Mouse (Mus musculus): ENCODE data around the gene Sp1. TPM values are rescaled to one million over a fixed set of nuclear protein-coding genes. Genes with fewer than 3 reads are reported as not detected.

Gene Sp1
- 12.7 TPM for polyA plus RNA-seq (2014; fragmentation: Illumina TruSeq; extraction: RNeasy Lipid Tissue Mini Kit (QIAGEN cat#74804); ENCODE audit: insufficient read depth, low read depth, low replicate concordance)

DNA sequence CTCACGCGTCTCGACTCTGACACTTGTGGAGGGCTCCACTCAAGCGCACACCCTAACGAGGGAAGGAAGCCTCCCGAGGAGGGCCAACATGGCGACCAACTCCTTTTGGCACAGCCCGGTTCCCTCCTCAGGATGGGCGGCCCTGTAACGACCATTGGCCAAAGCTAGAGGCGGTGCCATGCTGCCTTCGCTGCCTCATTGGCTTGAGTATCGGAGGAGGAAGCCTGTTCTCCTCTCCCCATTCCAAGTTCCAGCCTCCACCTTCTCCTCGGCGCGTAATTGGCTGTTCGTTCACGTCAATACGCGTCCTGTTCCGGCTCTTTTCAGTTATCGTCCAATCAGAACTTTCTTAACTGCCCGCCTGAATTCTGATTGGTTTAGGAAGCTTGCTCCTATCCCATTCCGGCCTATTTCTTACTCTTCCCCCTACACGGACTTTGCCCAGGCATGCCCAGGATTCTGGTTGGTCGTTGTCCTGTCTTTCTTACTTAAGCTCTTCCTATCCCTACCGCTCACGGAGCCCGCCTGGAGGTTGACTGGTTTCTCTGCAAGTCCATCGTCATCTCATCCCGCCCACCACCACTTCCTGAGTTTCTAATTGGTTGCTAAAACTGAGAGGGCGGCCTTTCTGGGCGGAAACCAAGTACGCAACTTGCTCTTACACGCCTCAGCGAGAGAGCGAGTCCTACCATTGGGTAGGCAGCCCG is at the start of gene Sp1:
Gene Sp1 (plus strand): TSS at position 655 of the 707 bp plus-strand sequence.

GRCm38 (mm10) chr15:102366733-102367344 is 39.1 kb upstream of the Sp1 start, which contains the start of gene Sp7:
Gene Sp7 (minus strand): TSS chr15:102367182.

GRCm38 (mm10) chr15:102445146-102445545 is 39.2 kb downstream of the Sp1 start, which contains the start of gene Amhr2:
Gene Amhr2 (plus strand): TSS chr15:102445367.

GRCm38 (mm10) chr15:102458904-102459317 is 53.0 kb downstream of the Sp1 start, which contains the start of gene Prr13:
Gene Prr13 (plus strand): TSS chr15:102459028.

GRCm38 (mm10) chr15:102470183-102470604 is 64.3 kb downstream of the Sp1 start, which contains the start of gene Pcbp2:
Gene Pcbp2 (plus strand): TSS chr15:102470539.

Other genes starting within 250 kb of the Sp1 start
- 35.1 TPM for gene Zfp740, start 202.9 kb upstream of the Sp1 start, polyA plus RNA-seq (2014; fragmentation: Illumina TruSeq; extraction: RNeasy Lipid Tissue Mini Kit (QIAGEN cat#74804); ENCODE audit: insufficient read depth, low read depth, low replicate concordance)
- gene Csad, start 201.4 kb upstream of the Sp1 start, polyA plus RNA-seq (2014; fragmentation: Illumina TruSeq; extraction: RNeasy Lipid Tissue Mini Kit (QIAGEN cat#74804); ENCODE audit: insufficient read depth, low read depth, low replicate concordance) = 26.9 TPM
- 31.0 TPM for gene Itgb7, start 174.2 kb upstream of the Sp1 start, polyA plus RNA-seq (2014; fragmentation: Illumina TruSeq; extraction: RNeasy Lipid Tissue Mini Kit (QIAGEN cat#74804); ENCODE audit: insufficient read depth, low read depth, low replicate concordance)
- gene Rarg, start 148.6 kb upstream of the Sp1 start, polyA plus RNA-seq (2014; fragmentation: Illumina TruSeq; extraction: RNeasy Lipid Tissue Mini Kit (QIAGEN cat#74804); ENCODE audit: insufficient read depth, low read depth, low replicate concordance) = 32.8 TPM
- gene Gm9918, start 135.6 kb upstream of the Sp1 start, polyA plus RNA-seq (2014; fragmentation: Illumina TruSeq; extraction: RNeasy Lipid Tissue Mini Kit (QIAGEN cat#74804); ENCODE audit: insufficient read depth, low read depth, low replicate concordance) = 0.10 TPM
- gene Mfsd5, start 126.7 kb upstream of the Sp1 start, polyA plus RNA-seq (2014; fragmentation: Illumina TruSeq; extraction: RNeasy Lipid Tissue Mini Kit (QIAGEN cat#74804); ENCODE audit: insufficient read depth, low read depth, low replicate concordance) = 38.5 TPM
- 1.2 TPM for gene Espl1, start 109.9 kb upstream of the Sp1 start, polyA plus RNA-seq (2014; fragmentation: Illumina TruSeq; extraction: RNeasy Lipid Tissue Mini Kit (QIAGEN cat#74804); ENCODE audit: insufficient read depth, low read depth, low replicate concordance)
- 792 TPM for gene Pfdn5, start 80.0 kb upstream of the Sp1 start, polyA plus RNA-seq (2014; fragmentation: Illumina TruSeq; extraction: RNeasy Lipid Tissue Mini Kit (QIAGEN cat#74804); ENCODE audit: insufficient read depth, low read depth, low replicate concordance)
- gene Myg1, start 74.4 kb upstream of the Sp1 start, polyA plus RNA-seq (2014; fragmentation: Illumina TruSeq; extraction: RNeasy Lipid Tissue Mini Kit (QIAGEN cat#74804); ENCODE audit: insufficient read depth, low read depth, low replicate concordance) = 41.8 TPM
- 13.3 TPM for gene Aaas, start 55.4 kb upstream of the Sp1 start, polyA plus RNA-seq (2014; fragmentation: Illumina TruSeq; extraction: RNeasy Lipid Tissue Mini Kit (QIAGEN cat#74804); ENCODE audit: insufficient read depth, low read depth, low replicate concordance)
- gene Sp7, start 39.0 kb upstream of the Sp1 start, polyA plus RNA-seq (2014; fragmentation: Illumina TruSeq; extraction: RNeasy Lipid Tissue Mini Kit (QIAGEN cat#74804); ENCODE audit: insufficient read depth, low read depth, low replicate concordance) = not detected
- 9.2 TPM for gene Amhr2, start 39.2 kb downstream of the Sp1 start, polyA plus RNA-seq (2014; fragmentation: Illumina TruSeq; extraction: RNeasy Lipid Tissue Mini Kit (QIAGEN cat#74804); ENCODE audit: insufficient read depth, low read depth, low replicate concordance)
- gene Prr13, start 52.9 kb downstream of the Sp1 start, polyA plus RNA-seq (2014; fragmentation: Illumina TruSeq; extraction: RNeasy Lipid Tissue Mini Kit (QIAGEN cat#74804); ENCODE audit: insufficient read depth, low read depth, low replicate concordance) = 139 TPM
- gene Pcbp2, start 64.4 kb downstream of the Sp1 start, polyA plus RNA-seq (2014; fragmentation: Illumina TruSeq; extraction: RNeasy Lipid Tissue Mini Kit (QIAGEN cat#74804); ENCODE audit: insufficient read depth, low read depth, low replicate concordance) = 289 TPM
- gene Gm10337, start 97.6 kb downstream of the Sp1 start, polyA plus RNA-seq (2014; fragmentation: Illumina TruSeq; extraction: RNeasy Lipid Tissue Mini Kit (QIAGEN cat#74804); ENCODE audit: insufficient read depth, low read depth, low replicate concordance) = not detected
- gene Map3k12, start 110.9 kb downstream of the Sp1 start, polyA plus RNA-seq (2014; fragmentation: Illumina TruSeq; extraction: RNeasy Lipid Tissue Mini Kit (QIAGEN cat#74804); ENCODE audit: insufficient read depth, low read depth, low replicate concordance) = 3.0 TPM
- gene Tarbp2, start 112.0 kb downstream of the Sp1 start, polyA plus RNA-seq (2014; fragmentation: Illumina TruSeq; extraction: RNeasy Lipid Tissue Mini Kit (QIAGEN cat#74804); ENCODE audit: insufficient read depth, low read depth, low replicate concordance) = 23.7 TPM
- 3.4 TPM for gene Npff, start 118.8 kb downstream of the Sp1 start, polyA plus RNA-seq (2014; fragmentation: Illumina TruSeq; extraction: RNeasy Lipid Tissue Mini Kit (QIAGEN cat#74804); ENCODE audit: insufficient read depth, low read depth, low replicate concordance)
- gene Gm28047, start 218.9 kb downstream of the Sp1 start, polyA plus RNA-seq (2014; fragmentation: Illumina TruSeq; extraction: RNeasy Lipid Tissue Mini Kit (QIAGEN cat#74804); ENCODE audit: insufficient read depth, low read depth, low replicate concordance) = not detected
- gene Atf7, start 219.3 kb downstream of the Sp1 start, polyA plus RNA-seq (2014; fragmentation: Illumina TruSeq; extraction: RNeasy Lipid Tissue Mini Kit (QIAGEN cat#74804); ENCODE audit: insufficient read depth, low read depth, low replicate concordance) = 48.0 TPM